In genomic region chr12:113987233-113987990, GRCm38 (mm10) we compare ENCODE assay signal across 13 mouse cellular contexts.
"Had no signal": no experiment of that assay in that cellular context is flagged by ENCODE, and none has a peak within 500 bp of the region (broad histone marks: within the 10 kb centered on the region; RNA-seq: fewer than 3 reads in every experiment).

No protein-coding gene starts in this region.

- H3K4me3 ChIP-seq: limb, embryonic 13.5 days; liver, embryonic 12.5 days; midbrain, embryonic 10.5 days; myocyte; neural tube, embryonic 15.5 days had no signal

- H3K9ac ChIP-seq: limb, embryonic 13.5 days; liver, embryonic 12.5 days; lung, embryonic 14.5 days; neural tube, embryonic 15.5 days had no signal

- ATAC-seq: hindbrain, postnatal 0 days; liver, embryonic 12.5 days had no signal

- H3K27ac ChIP-seq: hindbrain, postnatal 0 days; limb, embryonic 13.5 days; liver, embryonic 12.5 days; midbrain, embryonic 10.5 days; neural tube, embryonic 15.5 days had no signal

- H3K9me3 ChIP-seq: liver, embryonic 12.5 days had no signal

- H3K4me1 ChIP-seq: limb, embryonic 13.5 days; liver, embryonic 12.5 days; midbrain, embryonic 10.5 days; neural tube, embryonic 15.5 days had no signal

- H3K27me3 ChIP-seq: limb, embryonic 13.5 days; liver, embryonic 12.5 days; neural tube, embryonic 15.5 days had no signal

- H3K36me3 ChIP-seq: limb, embryonic 13.5 days; liver, embryonic 12.5 days; midbrain, embryonic 10.5 days; neural tube, embryonic 15.5 days had no signal

- DNase-seq: left cerebral cortex, postnatal 4 days; lung, embryonic 14.5 days; lung, postnatal 10 days; lung, postnatal 4 days; midbrain, embryonic 14.5 days; thymus, adult 2 months; thymus, postnatal 25 days had no signal

- H3K4me2 ChIP-seq: limb, embryonic 13.5 days; liver, embryonic 12.5 days; lung, embryonic 14.5 days; neural tube, embryonic 15.5 days had no signal
